Mouse (Mus musculus): ENCODE results near the gene Cadm2. TPM values are rescaled to one million over a fixed set of nuclear protein-coding genes. Genes with fewer than 3 reads are reported as not detected.

The Cadm2 gene
- polyA plus RNA-seq, 1 experiment = not detected

- TF ChIP-seq MYOG (IDR thresholded peaks at IDR 0.05; ENCODE audit: control insufficient read depth, extremely low read depth, insufficient read length) (no peak), USF1 (IDR thresholded peaks at IDR 0.05; ENCODE audit: low read depth) (no peak), MAX (IDR thresholded peaks at IDR 0.05) (no peak), MYOD1 (IDR thresholded peaks at IDR 0.05; ENCODE audit: control insufficient read depth, insufficient read length, low read depth) (no peak), CTCF (IDR thresholded peaks at IDR 0.05; ENCODE audit: control insufficient read depth, insufficient read depth, insufficient read length) (no peak), FOSL1 (IDR thresholded peaks at IDR 0.05; ENCODE audit: insufficient read depth, low read length, poor library complexity, severe bottlenecking) (no peak), CEBPB (IDR thresholded peaks at IDR 0.05; ENCODE audit: low read depth) (no peak)
These were observed 458.4 kb downstream of the Cadm2 start for GRCm38 (mm10) chr16:67162211-67162790.

DNA sequence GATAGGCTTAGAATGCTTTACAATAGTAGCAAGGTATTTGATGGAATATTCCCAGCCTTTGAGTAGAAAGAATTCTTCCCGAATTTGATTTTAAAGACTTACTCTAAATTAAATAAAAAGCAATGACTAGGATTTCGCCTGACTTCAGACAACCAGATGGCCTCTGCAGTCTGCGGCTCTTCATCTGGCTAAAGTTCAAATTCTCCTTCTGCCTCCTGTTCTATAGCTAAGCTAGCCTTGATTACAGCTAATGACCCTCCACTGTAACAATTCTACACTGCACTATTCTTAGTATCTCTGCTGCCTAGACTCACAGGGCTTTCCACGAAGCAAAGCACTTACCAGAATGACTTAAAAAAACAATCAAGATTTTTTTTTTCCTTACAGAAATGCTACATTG, 495.9 kb downstream of the Cadm2 start:
- Histone ChIP-seq H3K27me3 (ENCODE audit: control insufficient read depth, insufficient read depth, insufficient read length) (no peaks in the 10 kb centered on the region), H3K79me2 (ENCODE audit: control insufficient read depth, insufficient read depth) (no peaks in the 10 kb centered on the region), H3K36me3 (ENCODE audit: control insufficient read depth, insufficient read depth) (no peaks in the 10 kb centered on the region), H3K79me3 (ENCODE audit: low read depth) (no peaks in the 10 kb centered on the region), H3ac (ENCODE audit: control insufficient read depth, insufficient read length, low read depth) (no peak overlapping the region), H3K4me3 (ENCODE audit: insufficient read depth, poor library complexity, severe bottlenecking) (no peak overlapping the region)
- no peak for TF ChIP-seq CEBPB (IDR thresholded peaks at IDR 0.05; ENCODE audit: low read depth)
- TF ChIP-seq CTCF (IDR thresholded peaks at IDR 0.05; ENCODE audit: control insufficient read depth, insufficient read depth, insufficient read length) = no peak
- no peak for TF ChIP-seq FOSL1 (IDR thresholded peaks at IDR 0.05; ENCODE audit: insufficient read depth, low read length, poor library complexity, severe bottlenecking)
- TF ChIP-seq MYOG (IDR thresholded peaks at IDR 0.05; ENCODE audit: control insufficient read depth, extremely low read depth, insufficient read length) = no peak
- TF ChIP-seq USF1 (IDR thresholded peaks at IDR 0.05; ENCODE audit: low read depth) = no peak
- TF ChIP-seq MAX (IDR thresholded peaks at IDR 0.05) = no peak
- TF ChIP-seq MYOD1 (IDR thresholded peaks at IDR 0.05; ENCODE audit: control insufficient read depth, insufficient read length, low read depth) = no peak

More at GRCm38 (mm10) chr16:67162211-67162790, 458.4 kb downstream of the Cadm2 start:
- Histone ChIP-seq H3K27me3 (ENCODE audit: control insufficient read depth, insufficient read depth, insufficient read length) (no peaks in the 10 kb centered on the region), H3K36me3 (ENCODE audit: control insufficient read depth, insufficient read depth) (no peaks in the 10 kb centered on the region), H3K79me3 (ENCODE audit: low read depth) (no peaks in the 10 kb centered on the region), H3ac (ENCODE audit: control insufficient read depth, insufficient read length, low read depth) (no peak overlapping the region), H3K4me3 (ENCODE audit: insufficient read depth, poor library complexity, severe bottlenecking) (no peak overlapping the region), H3K79me2 (ENCODE audit: control insufficient read depth, insufficient read depth) (no peaks in the 10 kb centered on the region)

GRCm38 (mm10) chr16:67122532-67122931, 498.2 kb downstream of the Cadm2 start:
- H3K4me3 ChIP-seq (ENCODE audit: insufficient read depth, poor library complexity, severe bottlenecking) = no peak overlapping the region
- no peaks in the 10 kb centered on the region for H3K79me3 ChIP-seq (ENCODE audit: low read depth)
- no peaks in the 10 kb centered on the region for H3K79me2 ChIP-seq (ENCODE audit: control insufficient read depth, insufficient read depth)
- H3ac ChIP-seq (ENCODE audit: control insufficient read depth, insufficient read length, low read depth) = no peak overlapping the region
- no peaks in the 10 kb centered on the region for H3K36me3 ChIP-seq (ENCODE audit: control insufficient read depth, insufficient read depth)
- H3K27me3 ChIP-seq (ENCODE audit: control insufficient read depth, insufficient read depth, insufficient read length) = no peaks in the 10 kb centered on the region
- no peak for TF ChIP-seq CTCF (IDR thresholded peaks at IDR 0.05; ENCODE audit: control insufficient read depth, insufficient read depth, insufficient read length)
- TF ChIP-seq MYOD1 (IDR thresholded peaks at IDR 0.05; ENCODE audit: control insufficient read depth, insufficient read length, low read depth) = no peak
- TF ChIP-seq USF1 (IDR thresholded peaks at IDR 0.05; ENCODE audit: low read depth) = no peak
- no peak for TF ChIP-seq CEBPB (IDR thresholded peaks at IDR 0.05; ENCODE audit: low read depth)
- TF ChIP-seq FOSL1 (IDR thresholded peaks at IDR 0.05; ENCODE audit: insufficient read depth, low read length, poor library complexity, severe bottlenecking) = no peak
- TF ChIP-seq MYOG (IDR thresholded peaks at IDR 0.05; ENCODE audit: control insufficient read depth, extremely low read depth, insufficient read length) = no peak
- no peak for TF ChIP-seq MAX (IDR thresholded peaks at IDR 0.05)

DNA sequence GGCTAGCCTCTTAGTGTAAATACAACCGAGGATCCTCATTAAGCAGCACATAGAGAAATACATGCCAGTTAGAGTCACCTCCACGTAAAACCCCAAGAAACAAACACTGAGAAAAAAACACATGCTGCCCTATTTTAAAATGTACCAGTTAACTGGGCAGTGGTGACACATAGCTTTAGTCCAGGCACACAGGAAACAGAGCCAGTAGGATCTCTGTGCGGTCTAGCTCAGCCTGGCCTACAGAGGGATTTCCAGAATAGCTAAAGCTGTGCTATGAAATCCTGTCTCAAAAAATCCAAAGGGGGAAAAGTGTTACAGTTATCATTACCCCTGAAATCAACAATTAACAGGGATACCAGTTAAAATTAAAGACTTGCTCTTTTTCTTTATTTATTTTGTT, 498.9 kb downstream of the Cadm2 start:
- H3K36me3 ChIP-seq (ENCODE audit: control insufficient read depth, insufficient read depth) = no peaks in the 10 kb centered on the region
- no peaks in the 10 kb centered on the region for H3K79me3 ChIP-seq (ENCODE audit: low read depth)
- no peak overlapping the region for H3K4me3 ChIP-seq (ENCODE audit: insufficient read depth, poor library complexity, severe bottlenecking)
- H3K27me3 ChIP-seq (ENCODE audit: control insufficient read depth, insufficient read depth, insufficient read length) = no peaks in the 10 kb centered on the region
- no peak for TF ChIP-seq MAX (IDR thresholded peaks at IDR 0.05)
- TF ChIP-seq CEBPB (IDR thresholded peaks at IDR 0.05; ENCODE audit: low read depth) = no peak
- no peak for TF ChIP-seq FOSL1 (IDR thresholded peaks at IDR 0.05; ENCODE audit: insufficient read depth, low read length, poor library complexity, severe bottlenecking)
- no peak for TF ChIP-seq CTCF (IDR thresholded peaks at IDR 0.05; ENCODE audit: control insufficient read depth, insufficient read depth, insufficient read length)
- TF ChIP-seq USF1 (IDR thresholded peaks at IDR 0.05; ENCODE audit: low read depth) = no peak
- TF ChIP-seq MYOD1 (IDR thresholded peaks at IDR 0.05; ENCODE audit: control insufficient read depth, insufficient read length, low read depth) = no peak
- no peak for TF ChIP-seq MYOG (IDR thresholded peaks at IDR 0.05; ENCODE audit: control insufficient read depth, extremely low read depth, insufficient read length)
- H3ac ChIP-seq (ENCODE audit: control insufficient read depth, insufficient read length, low read depth) = no peak overlapping the region
- H3K79me2 ChIP-seq (ENCODE audit: control insufficient read depth, insufficient read depth) = no peaks in the 10 kb centered on the region

DNA sequence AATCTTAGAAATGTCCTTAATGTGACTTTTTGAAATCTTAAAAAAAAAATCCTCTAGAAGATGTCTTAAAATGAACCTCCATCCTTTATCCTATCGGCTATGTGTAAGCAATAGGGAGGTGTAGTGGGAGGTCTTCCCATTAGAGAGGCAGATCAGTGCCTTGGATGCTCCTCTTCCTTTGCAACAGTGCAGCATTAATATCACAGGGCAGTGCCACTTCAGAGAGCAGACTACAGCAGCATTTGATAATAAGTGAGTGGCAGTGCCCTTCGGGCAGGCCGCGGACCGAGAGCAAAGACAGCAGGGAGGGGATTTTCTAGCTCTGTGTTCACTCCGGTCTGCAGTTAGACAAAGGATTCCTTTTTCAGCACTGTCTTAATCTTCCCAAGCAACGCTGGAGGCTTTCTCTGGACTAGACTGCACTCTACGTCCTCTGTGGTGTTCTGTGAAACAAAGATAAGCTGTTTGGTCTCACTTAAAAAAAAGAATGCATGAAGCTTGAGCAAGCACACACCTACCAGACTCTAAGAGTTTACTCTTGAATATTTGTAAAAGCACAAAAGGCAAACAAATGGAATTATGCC, 514.1 kb downstream of the Cadm2 start:
- TF ChIP-seq CEBPB (IDR thresholded peaks at IDR 0.05; ENCODE audit: low read depth) = no peak
- TF ChIP-seq USF1 (IDR thresholded peaks at IDR 0.05; ENCODE audit: low read depth) = no peak
- TF ChIP-seq MYOG (IDR thresholded peaks at IDR 0.05; ENCODE audit: control insufficient read depth, extremely low read depth, insufficient read length) = no peak
- no peak overlapping the region for H3ac ChIP-seq (ENCODE audit: control insufficient read depth, insufficient read length, low read depth)

More for the DNA sequence above, 514.1 kb downstream of the Cadm2 start:
- H3K79me2 ChIP-seq (ENCODE audit: control insufficient read depth, insufficient read depth) = no peaks in the 10 kb centered on the region
- H3K27me3 ChIP-seq (ENCODE audit: control insufficient read depth, insufficient read depth, insufficient read length) = no peaks in the 10 kb centered on the region
- H3K36me3 ChIP-seq (ENCODE audit: control insufficient read depth, insufficient read depth) = no peaks in the 10 kb centered on the region
- no peak overlapping the region for H3K4me3 ChIP-seq (ENCODE audit: insufficient read depth, poor library complexity, severe bottlenecking)
- H3K79me3 ChIP-seq (ENCODE audit: low read depth) = no peaks in the 10 kb centered on the region

Data from C2C12 (cell line).